8 mouse cellular contexts compared by ENCODE assay signal in the genomic region with DNA sequence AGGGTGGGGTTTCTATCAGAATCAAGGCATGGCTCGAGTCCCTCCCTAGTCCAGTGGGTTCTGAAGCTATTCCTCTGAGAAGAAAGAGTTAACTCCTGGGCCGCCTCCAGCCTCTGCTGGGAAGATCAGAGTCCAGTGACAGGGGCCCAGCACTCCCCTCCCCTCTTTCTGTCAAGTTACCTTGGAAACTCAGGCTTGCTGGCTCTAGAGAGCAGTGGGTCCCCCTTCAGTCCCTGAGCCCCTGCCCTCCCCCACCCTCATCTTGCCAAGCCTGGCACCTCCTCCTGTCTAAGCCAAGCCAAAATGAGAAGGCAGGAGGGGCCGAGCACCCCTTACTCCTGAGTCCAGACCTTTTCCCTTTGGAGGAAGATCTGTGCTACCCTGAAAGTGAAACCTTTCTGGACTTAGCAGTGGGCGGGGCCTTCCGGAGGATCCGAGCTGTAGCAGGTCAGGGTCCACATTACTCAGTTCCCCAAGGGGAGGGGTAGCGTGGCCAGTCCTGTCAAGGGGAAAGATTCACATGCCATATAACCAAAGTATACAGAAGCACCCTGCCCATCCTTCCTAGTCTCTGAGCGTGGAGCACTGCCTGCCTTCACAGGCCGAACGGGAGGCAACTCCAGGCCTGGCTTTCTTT. TPM values are rescaled to one million over a fixed set of nuclear protein-coding genes. Genes with fewer than 3 reads are reported as not detected.
DNase-seq lines count a peak whose midpoint lies in the region; ATAC-seq lines count a peak whose summit lies in the region.

No protein-coding gene starts in this region.

- ATAC-seq in embryonic facial prominence, embryonic 14.5 days (ENCODE audit: low read depth): 0 out of 2 replicates have a peak, but pooled peaks have one; percentile 5

- H3K27me3 ChIP-seq in embryonic facial prominence, embryonic 14.5 days (replicated peaks; ENCODE audit: control insufficient read depth, insufficient read depth, low read length): 0 out of 2 replicates have a peak, but pooled peaks cover 8% of the 10 kb centered on the region
- H3K27me3 ChIP-seq in midbrain, embryonic 10.5 days (ENCODE audit: low read depth, poor library complexity, severe bottlenecking): peaks cover 45% of the 10 kb centered on the region

- H3K9me3 ChIP-seq in embryonic facial prominence, embryonic 14.5 days (ENCODE audit: control insufficient read depth, low read length): no peaks in the 10 kb centered on the region
- no peaks in the 10 kb centered on the region for H3K9me3 ChIP-seq in midbrain, embryonic 10.5 days (replicated peaks)

- H3K9ac ChIP-seq in embryonic facial prominence, embryonic 14.5 days (ENCODE audit: low read depth, low read length): no peak overlapping the region

- peak overlapping the region; percentile 2; the same call in 1 of the 2 replicates for H3K4me2 ChIP-seq in embryonic facial prominence, embryonic 14.5 days (ENCODE audit: low read depth, low read length)

- peaks cover 8% of the 10 kb centered on the region; the same call in 1 of the 2 replicates for H3K36me3 ChIP-seq in embryonic facial prominence, embryonic 14.5 days (ENCODE audit: control insufficient read depth, insufficient read depth, low read length)
- H3K36me3 ChIP-seq in midbrain, embryonic 10.5 days: peaks cover 18% of the 10 kb centered on the region; the same call in 1 of the 2 replicates

- DNase-seq in cerebellum, postnatal 10 days: peak; percentile 61 to 74
- DNase-seq in cerebellum, adult 9-11 months: no peak
- DNase-seq in embryonic facial prominence, embryonic 14.5 days (ENCODE audit: low spot score): peak; percentile 57
- peak; percentile 90 for DNase-seq in kidney, adult 9 months
- DNase-seq in midbrain, embryonic 10.5 days (ENCODE audit: low spot score): peak; percentile 55
- no peak for DNase-seq in layer of hippocampus, postnatal 36 days
- DNase-seq in cerebellum, postnatal 36 days: no peak
- no peak for DNase-seq in left cerebral cortex, adult 8-10 months (ENCODE audit: low spot score in 2 of 2)

- 27% methylated on average over 10 of the region's 10 CpGs for WGBS in embryonic facial prominence, embryonic 14.5 days
- WGBS in midbrain, embryonic 10.5 days: 28% methylated on average over 10 of the region's 10 CpGs

- peaks cover 34% of the 10 kb centered on the region for H3K4me1 ChIP-seq in embryonic facial prominence, embryonic 14.5 days (ENCODE audit: control insufficient read depth, insufficient read depth, low read length)
- peaks cover 71% of the 10 kb centered on the region for H3K4me1 ChIP-seq in midbrain, embryonic 10.5 days

- H3K4me3 ChIP-seq in embryonic facial prominence, embryonic 14.5 days (ENCODE audit: low read depth, low read length): no peak overlapping the region
- peak overlapping the region; percentile 40 for H3K4me3 ChIP-seq in midbrain, embryonic 10.5 days

- peak overlapping the region; percentile 50; the same call in 1 of the 2 replicates for H3K27ac ChIP-seq in embryonic facial prominence, embryonic 14.5 days (replicated peaks; ENCODE audit: low read depth, low read length)
- H3K27ac ChIP-seq in midbrain, embryonic 10.5 days (replicated peaks): peak overlapping the region; percentile 75

RNA-seq across cellular contexts. Expression of a gene that starts 9.6 kb away (rescaled TPM):
- 12.5 and 14.9 TPM in 2 replicates for polyA plus RNA-seq in embryonic facial prominence, embryonic 14.5 days (2014; fragmentation: Nextera tagmentation; extraction: Ambion mirVana)
- 7.1 and 11.3 TPM in 2 replicates for polyA plus RNA-seq in midbrain, embryonic 10.5 days (2016; fragmentation: Nextera tagmentation; extraction: Ambion mirVana)
- 10 to 100 TPM; 16.7 to 19.1 TPM for total RNA-seq in layer of hippocampus, postnatal 36 days (2021)
- total RNA-seq in left cerebral cortex, adult 8-10 months (2022): 10 to 100 TPM; 14.0 to 24.5 (median 16.9) TPM

RNA-seq across cellular contexts. Expression of a gene that starts 10.0 kb away (rescaled TPM):
- 20.0 and 23.3 TPM in 2 replicates for polyA plus RNA-seq in embryonic facial prominence, embryonic 14.5 days (2014; fragmentation: Nextera tagmentation; extraction: Ambion mirVana)
- 17.8 and 19.5 TPM in 2 replicates for polyA plus RNA-seq in midbrain, embryonic 10.5 days (2016; fragmentation: Nextera tagmentation; extraction: Ambion mirVana)
- total RNA-seq in layer of hippocampus, postnatal 36 days (2021): 10 to 100 TPM; 21.7 to 24.1 TPM
- total RNA-seq in left cerebral cortex, adult 8-10 months (2022): 10 to 100 TPM; 27.0 to 33.4 (median 29.6) TPM

RNA-seq across cellular contexts. Expression of a gene that starts 14.5 kb away (rescaled TPM):
- 40.6 and 43.5 TPM in 2 replicates for polyA plus RNA-seq in embryonic facial prominence, embryonic 14.5 days (2014; fragmentation: Nextera tagmentation; extraction: Ambion mirVana)
- polyA plus RNA-seq in midbrain, embryonic 10.5 days (2016; fragmentation: Nextera tagmentation; extraction: Ambion mirVana): 36.8 and 37.8 TPM in 2 replicates
- total RNA-seq in layer of hippocampus, postnatal 36 days (2021): 10 to 100 TPM; 72.1 to 73.7 TPM
- 10 to 100 TPM; 63.4 to 73.8 (median 67.8) TPM for total RNA-seq in left cerebral cortex, adult 8-10 months (2022)

RNA-seq across cellular contexts. Expression of a gene that starts 43.9 kb away (rescaled TPM):
- 0.14 and 0.56 TPM in 2 replicates for polyA plus RNA-seq in embryonic facial prominence, embryonic 14.5 days (2014; fragmentation: Nextera tagmentation; extraction: Ambion mirVana)
- polyA plus RNA-seq in midbrain, embryonic 10.5 days (2016; fragmentation: Nextera tagmentation; extraction: Ambion mirVana): 0.21 TPM in 1 of 2 replicates, not detected in the other
- total RNA-seq in layer of hippocampus, postnatal 36 days (2021): under 1 TPM; 0.22 to 0.58 TPM
- total RNA-seq in left cerebral cortex, adult 8-10 months (2022): 1 to 10 TPM in 2 of 4 experiments, under 1 TPM in 2; 0.30 to 2.6 (median 0.83) TPM

Comparison
In these comparisons a context has a peak if more than half of its experiments do, and no peak if none do; other contexts are left out.
1. DNase-seq: peak in cerebellum, postnatal 10 days (2 of 2), embryonic facial prominence, embryonic 14.5 days (single experiment), kidney, adult 9 months (single experiment) and midbrain, embryonic 10.5 days (single experiment); none in cerebellum, adult 9-11 months (single experiment), layer of hippocampus, postnatal 36 days (0 of 2), cerebellum, postnatal 36 days (0 of 2) and left cerebral cortex, adult 8-10 months (0 of 2).